8 mouse cellular contexts compared by ENCODE assay signal in the genomic region with DNA sequence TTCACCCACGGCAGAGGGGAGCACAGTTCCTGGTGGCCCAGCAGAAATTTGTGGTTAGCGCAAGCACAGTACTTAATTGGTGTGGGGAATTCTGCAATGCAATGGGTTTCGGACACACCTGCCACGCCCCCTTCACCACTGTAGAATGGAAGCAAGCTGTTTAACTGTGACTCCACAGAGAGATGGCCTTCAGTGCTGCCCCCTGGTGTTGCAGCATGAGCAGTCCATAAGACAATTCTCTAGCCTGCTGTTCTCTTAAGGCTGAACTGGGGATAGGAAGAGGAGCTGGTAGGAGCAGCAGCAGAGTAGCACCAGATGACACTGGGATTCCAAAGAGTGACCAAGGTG.
A peak's percentile ranks its signal among the peaks of the same experiment; 100 is the strongest.
DNase-seq lines count a peak whose midpoint lies in the region; ATAC-seq and TF ChIP-seq lines count a peak whose summit lies in the region.

No protein-coding gene starts in this region.

- no peaks in the 10 kb centered on the region for H3K27me3 ChIP-seq in liver, embryonic 12.5 days (replicated peaks)
- no peaks in the 10 kb centered on the region for H3K27me3 ChIP-seq in limb, embryonic 10.5 days (ENCODE audit: low read depth, poor library complexity, severe bottlenecking)
- no peaks in the 10 kb centered on the region for H3K27me3 ChIP-seq in midbrain, embryonic 15.5 days (replicated peaks)
- no peaks in the 10 kb centered on the region for H3K27me3 ChIP-seq in testis, adult 2 months (ENCODE audit: control insufficient read depth, insufficient read depth, low read length)

- 43% methylated on average over 4 of the region's 4 CpGs for WGBS in liver, embryonic 12.5 days (ENCODE audit: insufficient replicate concordance)
- 44% methylated on average over 4 of the region's 4 CpGs for WGBS in limb, embryonic 10.5 days
- WGBS in midbrain, embryonic 15.5 days: 24% methylated on average over 4 of the region's 4 CpGs

- no peaks in the 10 kb centered on the region for H3K36me3 ChIP-seq in liver, embryonic 12.5 days
- no peaks in the 10 kb centered on the region for H3K36me3 ChIP-seq in limb, embryonic 10.5 days
- H3K36me3 ChIP-seq in midbrain, embryonic 15.5 days (replicated peaks): no peaks in the 10 kb centered on the region
- no peaks in the 10 kb centered on the region for H3K36me3 ChIP-seq in testis, adult 2 months (ENCODE audit: control insufficient read depth, insufficient read depth, low read length)

- no peak overlapping the region for H3K4me2 ChIP-seq in liver, embryonic 12.5 days
- peak overlapping the region; percentile 50 for H3K4me2 ChIP-seq in midbrain, embryonic 15.5 days

- peak; percentile 64 for DNase-seq in liver
- DNase-seq in embryo, embryonic 9.5 days (ENCODE audit: extremely low spot score): peak; percentile 67
- DNase-seq in gastrocnemius, postnatal 4 days (ENCODE audit: low spot score in 2 of 2): peak; percentile 61 to 85
- peak; percentile 65 for DNase-seq in kidney, adult 18-20 months
- DNase-seq in limb, embryonic 10.5 days (ENCODE audit: low spot score): peak; percentile 87

- no peak overlapping the region for H3K9ac ChIP-seq in liver, embryonic 12.5 days
- no peak overlapping the region for H3K9ac ChIP-seq in midbrain, embryonic 15.5 days

- ATAC-seq in liver, embryonic 12.5 days: no peak
- peak; percentile 91 for ATAC-seq in midbrain, embryonic 15.5 days (replicated peaks)

- TF ChIP-seq POLR2A in testis, adult 2 months (IDR thresholded peaks at IDR 0.05; ENCODE audit: control insufficient read depth, low read depth, low read length): no peak

- no peak overlapping the region for H3K27ac ChIP-seq in liver, embryonic 12.5 days
- H3K27ac ChIP-seq in limb, embryonic 10.5 days: no peak overlapping the region
- H3K27ac ChIP-seq in midbrain, embryonic 15.5 days: peak overlapping the region; percentile 39
- no peak overlapping the region for H3K27ac ChIP-seq in testis, adult 2 months (ENCODE audit: control insufficient read depth, insufficient read depth, low read depth, low read length)

- no peak overlapping the region for H3K4me3 ChIP-seq in liver, embryonic 12.5 days
- 0 out of 2 replicates have a peak overlapping the region, but pooled peaks have one; percentile 24 for H3K4me3 ChIP-seq in limb, embryonic 10.5 days
- H3K4me3 ChIP-seq in midbrain, embryonic 15.5 days: peak overlapping the region; percentile 35
- no peak overlapping the region for H3K4me3 ChIP-seq in testis, adult 2 months (ENCODE audit: control insufficient read depth, low read depth, low read length)

- no peaks in the 10 kb centered on the region for H3K4me1 ChIP-seq in liver, embryonic 12.5 days
- H3K4me1 ChIP-seq in limb, embryonic 10.5 days: peaks cover 13% of the 10 kb centered on the region
- H3K4me1 ChIP-seq in midbrain, embryonic 15.5 days: no peaks in the 10 kb centered on the region; the same call in 1 of the 2 replicates
- no peaks in the 10 kb centered on the region for H3K4me1 ChIP-seq in testis, adult 2 months (ENCODE audit: control insufficient read depth, insufficient read depth, low read length)

- no peaks in the 10 kb centered on the region for H3K9me3 ChIP-seq in liver, embryonic 12.5 days (replicated peaks)
- no peaks in the 10 kb centered on the region for H3K9me3 ChIP-seq in limb, embryonic 10.5 days (replicated peaks)
- no peaks in the 10 kb centered on the region for H3K9me3 ChIP-seq in midbrain, embryonic 15.5 days

- TF ChIP-seq CTCF in testis, adult 2 months (IDR thresholded peaks at IDR 0.05; ENCODE audit: control insufficient read depth, insufficient read depth, insufficient replicate concordance, low read depth, low read length): peak; percentile 50; the same call in 1 of the 2 replicates

Comparison
In these comparisons a context has a peak if more than half of its experiments do, and no peak if none do; other contexts are left out.
1. H3K4me3 ChIP-seq: peak in limb, embryonic 10.5 days (single experiment) and midbrain, embryonic 15.5 days (single experiment); none in liver, embryonic 12.5 days (single experiment) and testis, adult 2 months (single experiment).
2. Peak in every context shown above with its lines, with median percentiles within 50 percentile points of each other: DNase-seq.